Mouse (Mus musculus) forebrain, embryonic 12.5 days (tissue): ENCODE measurements around the gene Prim2. TPM values are rescaled to one million over a fixed set of nuclear protein-coding genes. Genes with fewer than 3 reads are reported as not detected.

Experiments
- ATAC-seq: fragments of 200-750 bp; cut with Nextera tagmentation; 2 replicates; pipeline ENCODE4 v1.8.0; 2017; ENCODE audit warnings: moderate TSS enrichment; ENCODE audit not compliant: low FRiP score
- H3K27ac ChIP-seq: fragments of 300-500 bp; sonication (generic); 2 replicates; pipeline ENCODE4 v1.5.1; 2016; ENCODE audit warnings: mild to moderate bottlenecking
- H3K27me3 ChIP-seq: fragments of 300-500 bp; sonication (generic); 2 replicates; pipeline ENCODE4 v1.6.1; 2016; ENCODE audit warnings: mild to moderate bottlenecking
- H3K36me3 ChIP-seq: fragments of 300-500 bp; sonication (generic); replicated peaks from 2 replicates; pipeline ENCODE4 v1.6.1; 2016; ENCODE audit warnings: mild to moderate bottlenecking
- H3K4me1 ChIP-seq: fragments of 300-500 bp; sonication (generic); 2 replicates; pipeline ENCODE4 v1.6.1; 2016
- H3K4me2 ChIP-seq: fragments of 300-500 bp; sonication (generic); 2 replicates; pipeline ENCODE4 v1.6.1; 2016; ENCODE audit warnings: mild to moderate bottlenecking, moderate library complexity
- H3K4me3 ChIP-seq: fragments of 300-500 bp; sonication (generic); replicated peaks from 2 replicates; pipeline ENCODE4 v1.5.1; 2016; ENCODE audit warnings: mild to moderate bottlenecking
- H3K9ac ChIP-seq: fragments of 300-500 bp; sonication (generic); 2 replicates; pipeline ENCODE4 v1.6.1; 2016; ENCODE audit warnings: mild to moderate bottlenecking
- H3K9me3 ChIP-seq: fragments of 300-500 bp; sonication (generic); 2 replicates; pipeline ENCODE4 v1.6.1; 2016
- WGBS: fragments of 180-500 bp; shearing (Covaris S2); methylation state at CpG from one replicate; pipeline ENCODE4 v1.1.7; 2016; 5-methylcytosine and 5-hydroxymethylcytosine counted together
- polyA plus RNA-seq: library from polyadenylated mRNA; unstranded; fragments of >200 nt; fragmentation: Nextera tagmentation; extraction: Ambion mirVana; gene quantifications from 2 replicates; pipeline ENCODE4 v1.2.1, GENCODE M21; 2016

The Prim2 gene
- polyA plus RNA-seq, 1 experiment from 2014 or later = 50.0 TPM

- Histone ChIP-seq H3K27ac (no peak overlapping the region), H3K9ac (no peak overlapping the region), H3K4me3 (no peak overlapping the region), H3K27me3 (no peaks in the 10 kb centered on the region), H3K36me3 (no peaks in the 10 kb centered on the region), H3K4me2 (no peak overlapping the region), H3K9me3 (0 out of 2 replicates have a peak, but pooled peaks cover 2% of the 10 kb centered on the region), H3K4me1 (no peaks in the 10 kb centered on the region)
- WGBS = 41% methylated on average over 3 of the region's 4 CpGs
- ATAC-seq = no peak
Observed at GRCm38 (mm10) chr1:33680435-33680834, 10.8 kb upstream of the Prim2 start.

- H3K9ac ChIP-seq = no peak overlapping the region
- 82% methylated on average over 17 of the region's 17 CpGs for WGBS
- ATAC-seq = no peak
- H3K27me3 ChIP-seq = no peaks in the 10 kb centered on the region
- H3K9me3 ChIP-seq = no peaks in the 10 kb centered on the region
- no peak overlapping the region for H3K4me2 ChIP-seq
- H3K27ac ChIP-seq = no peak overlapping the region
- peaks cover 13% of the 10 kb centered on the region for H3K4me1 ChIP-seq
- no peaks in the 10 kb centered on the region for H3K36me3 ChIP-seq
- H3K4me3 ChIP-seq = no peak overlapping the region
Observed at GRCm38 (mm10) chr1:33673158-33673960, 3.8 kb upstream of the Prim2 start.

GRCm38 (mm10) chr1:33672514-33672913 lies 2.9 kb upstream of the Prim2 start:
- ATAC-seq = no peak
- WGBS = 23% methylated on average over 3 of the region's 3 CpGs

GRCm38 (mm10) chr1:33672083-33672482 lies 2.5 kb upstream of the Prim2 start:
- H3K9ac ChIP-seq = no peak overlapping the region
- H3K4me3 ChIP-seq = no peak overlapping the region
- H3K9me3 ChIP-seq = no peaks in the 10 kb centered on the region
- 74% methylated on average over 3 of the region's 3 CpGs for WGBS
- peaks cover 4% of the 10 kb centered on the region; the same call in 1 of the 2 replicates for H3K36me3 ChIP-seq
- no peak for ATAC-seq
- H3K27ac ChIP-seq = no peak overlapping the region
- no peaks in the 10 kb centered on the region for H3K27me3 ChIP-seq
- H3K4me1 ChIP-seq = peaks cover 13% of the 10 kb centered on the region
- no peak overlapping the region for H3K4me2 ChIP-seq

More at GRCm38 (mm10) chr1:33672514-33672913, 2.9 kb upstream of the Prim2 start:
- no peak overlapping the region for H3K4me2 ChIP-seq
- H3K9me3 ChIP-seq = no peaks in the 10 kb centered on the region
- H3K36me3 ChIP-seq = peaks cover 4% of the 10 kb centered on the region; the same call in 1 of the 2 replicates
- no peak overlapping the region for H3K27ac ChIP-seq
- H3K4me1 ChIP-seq = peaks cover 13% of the 10 kb centered on the region
- H3K27me3 ChIP-seq = no peaks in the 10 kb centered on the region
- no peak overlapping the region for H3K9ac ChIP-seq
- no peak overlapping the region for H3K4me3 ChIP-seq

GRCm38 (mm10) chr1:33671441-33671840 lies 1.8 kb upstream of the Prim2 start:
- no peak for ATAC-seq
- WGBS = 78% methylated on average over 5 of the region's 5 CpGs
- peaks cover 8% of the 10 kb centered on the region for H3K36me3 ChIP-seq

GRCm38 (mm10) chr1:33670164-33670616 lies 595 bp upstream of the Prim2 start:
- peak; percentile 80 for ATAC-seq
- Histone ChIP-seq H3K9me3 (no peaks in the 10 kb centered on the region), H3K27ac (peak overlapping the region; percentile 91), H3K27me3 (no peaks in the 10 kb centered on the region), H3K4me3 (peak overlapping the region; percentile 65), H3K4me2 (peak overlapping the region; percentile 76), H3K36me3 (peaks cover 17% of the 10 kb centered on the region), H3K4me1 (peaks cover 13% of the 10 kb centered on the region), H3K9ac (peak overlapping the region; percentile 68)
- under 1% methylated on average over 37 of the region's 37 CpGs for WGBS

More at GRCm38 (mm10) chr1:33671441-33671840, 1.8 kb upstream of the Prim2 start:
- no peaks in the 10 kb centered on the region for H3K27me3 ChIP-seq
- H3K4me2 ChIP-seq = no peak overlapping the region
- H3K9ac ChIP-seq = no peak overlapping the region
- H3K4me1 ChIP-seq = peaks cover 13% of the 10 kb centered on the region
- H3K4me3 ChIP-seq = no peak overlapping the region
- H3K27ac ChIP-seq = no peak overlapping the region
- no peaks in the 10 kb centered on the region for H3K9me3 ChIP-seq

GRCm38 (mm10) chr1:33663605-33664117 lies 5.9 kb downstream of the Prim2 start:
- Histone ChIP-seq H3K9me3 (no peaks in the 10 kb centered on the region), H3K27ac (no peak overlapping the region), H3K36me3 (peaks cover 50% of the 10 kb centered on the region), H3K4me2 (no peak overlapping the region), H3K4me3 (no peak overlapping the region), H3K9ac (no peak overlapping the region), H3K4me1 (peaks cover 3% of the 10 kb centered on the region), H3K27me3 (no peaks in the 10 kb centered on the region)
- WGBS = 88% methylated on average over 19 of the region's 19 CpGs
- ATAC-seq = no peak

- H3K9ac ChIP-seq = no peak overlapping the region
- no peaks in the 10 kb centered on the region for H3K9me3 ChIP-seq
- no peaks in the 10 kb centered on the region for H3K4me1 ChIP-seq
- no peak overlapping the region for H3K4me3 ChIP-seq
- H3K27me3 ChIP-seq = no peaks in the 10 kb centered on the region
- peaks cover 50% of the 10 kb centered on the region for H3K36me3 ChIP-seq
- no peak for ATAC-seq
- no peak overlapping the region for H3K4me2 ChIP-seq
- no peak overlapping the region for H3K27ac ChIP-seq
Observed at GRCm38 (mm10) chr1:33663163-33663562, 6.4 kb downstream of the Prim2 start.

- peaks cover 44% of the 10 kb centered on the region for H3K36me3 ChIP-seq
- WGBS = 79% methylated on average over 4 of the region's 4 CpGs
Observed at GRCm38 (mm10) chr1:33658302-33658701, 11.3 kb downstream of the Prim2 start.

GRCm38 (mm10) chr1:33657574-33658149 lies 11.9 kb downstream of the Prim2 start:
- Histone ChIP-seq H3K4me3 (no peak overlapping the region), H3K27ac (no peak overlapping the region), H3K4me2 (no peak overlapping the region), H3K27me3 (no peaks in the 10 kb centered on the region), H3K36me3 (peaks cover 43% of the 10 kb centered on the region), H3K4me1 (no peaks in the 10 kb centered on the region), H3K9me3 (no peaks in the 10 kb centered on the region), H3K9ac (no peak overlapping the region)
- 94% methylated on average over 12 of the region's 12 CpGs for WGBS
- no peak for ATAC-seq

More at GRCm38 (mm10) chr1:33658302-33658701, 11.3 kb downstream of the Prim2 start:
- Histone ChIP-seq H3K9me3 (no peaks in the 10 kb centered on the region), H3K4me2 (no peak overlapping the region), H3K9ac (no peak overlapping the region), H3K4me1 (no peaks in the 10 kb centered on the region), H3K27me3 (no peaks in the 10 kb centered on the region), H3K27ac (no peak overlapping the region), H3K4me3 (no peak overlapping the region)
- no peak for ATAC-seq

GRCm38 (mm10) chr1:33650875-33651274 lies 18.7 kb downstream of the Prim2 start:
- ATAC-seq = no peak
- Histone ChIP-seq H3K9ac (no peak overlapping the region), H3K4me3 (no peak overlapping the region), H3K27me3 (no peaks in the 10 kb centered on the region), H3K36me3 (peaks cover 35% of the 10 kb centered on the region), H3K4me2 (no peak overlapping the region), H3K9me3 (no peaks in the 10 kb centered on the region), H3K4me1 (no peaks in the 10 kb centered on the region), H3K27ac (no peak overlapping the region)
- 92% methylated on average over 11 of the region's 11 CpGs for WGBS

GRCm38 (mm10) chr1:33649534-33650108 lies 20.0 kb downstream of the Prim2 start:
- ATAC-seq = no peak
- no peaks in the 10 kb centered on the region for H3K9me3 ChIP-seq
- peaks cover 37% of the 10 kb centered on the region for H3K36me3 ChIP-seq
- H3K4me2 ChIP-seq = no peak overlapping the region
- H3K4me1 ChIP-seq = no peaks in the 10 kb centered on the region
- no peaks in the 10 kb centered on the region for H3K27me3 ChIP-seq
- H3K9ac ChIP-seq = no peak overlapping the region
- H3K4me3 ChIP-seq = no peak overlapping the region
- no peak overlapping the region for H3K27ac ChIP-seq
- WGBS = 95% methylated on average over 9 of the region's 9 CpGs
